In genomic region chr4:65296356-65296967, GRCm38 (mm10) we compare ENCODE assay signal across 16 mouse cellular contexts.
DNase-seq lines count a peak whose midpoint lies in the region; ATAC-seq lines count a peak whose summit lies in the region.
"Had no signal": no experiment of that assay in that cellular context is flagged by ENCODE, and none has a peak within 500 bp of the region (broad histone marks: within the 10 kb centered on the region; RNA-seq: fewer than 3 reads in every experiment).

No protein-coding gene starts in this region.

- peak; percentile 18 for DNase-seq in forebrain, embryonic 10.5 days (ENCODE audit: extremely low spot score, low spot score)
- no peak for DNase-seq in neural tube, embryonic 10.5 days (ENCODE audit: extremely low spot score, low spot score)
- peak; percentile 55 to 57 for DNase-seq in cerebellum, postnatal 36 days
- DNase-seq in layer of hippocampus, postnatal 36 days, result no peak
- no peak for DNase-seq in kidney, postnatal 36 days
- DNase-seq: heart, adult 2 months; lung, postnatal 4 days; spleen, adult 18-20 months; thymus, postnatal 36 days had no signal

- H3K4me1 ChIP-seq in forebrain, embryonic 10.5 days, result peaks cover 48% of the 10 kb centered on the region
- H3K4me1 ChIP-seq in forebrain, embryonic 15.5 days, result peaks cover 13% of the 10 kb centered on the region
- H3K4me1 ChIP-seq in neural tube, embryonic 12.5 days, result peaks cover 12% of the 10 kb centered on the region
- no peaks in the 10 kb centered on the region for H3K4me1 ChIP-seq in midbrain, embryonic 16.5 days (ENCODE audit: control insufficient read depth, insufficient read depth, low read length)
- H3K4me1 ChIP-seq: kidney, embryonic 15.5 days had no signal

- no peaks in the 10 kb centered on the region for H3K9me3 ChIP-seq in forebrain, embryonic 10.5 days
- H3K9me3 ChIP-seq in forebrain, embryonic 15.5 days, result no peaks in the 10 kb centered on the region
- H3K9me3 ChIP-seq in neural tube, embryonic 12.5 days, result no peaks in the 10 kb centered on the region
- H3K9me3 ChIP-seq in midbrain, embryonic 16.5 days (replicated peaks; ENCODE audit: control insufficient read depth, low read length, poor library complexity, severe bottlenecking), result no peaks in the 10 kb centered on the region
- H3K9me3 ChIP-seq: kidney, embryonic 15.5 days had no signal

- ATAC-seq in forebrain, embryonic 15.5 days (replicated peaks), result no peak
- peak; percentile 42; the same call in 1 of the 2 replicates for ATAC-seq in neural tube, embryonic 12.5 days (ENCODE audit: low FRiP score, low read depth)
- ATAC-seq in midbrain, embryonic 16.5 days, result 0 out of 2 replicates have a peak, but pooled peaks have one; percentile 6

- H3K27ac ChIP-seq in forebrain, embryonic 10.5 days, result peak overlapping the region; percentile 81
- H3K27ac ChIP-seq in forebrain, embryonic 15.5 days (replicated peaks), result no peak overlapping the region
- H3K27ac ChIP-seq in neural tube, embryonic 12.5 days, result no peak overlapping the region
- H3K27ac ChIP-seq in midbrain, embryonic 16.5 days (ENCODE audit: low read length), result no peak overlapping the region
- H3K27ac ChIP-seq: heart, adult 2 months; kidney, embryonic 15.5 days; stomach, postnatal 0 days had no signal

- no peak overlapping the region for H3K4me2 ChIP-seq in forebrain, embryonic 15.5 days (replicated peaks)
- no peak overlapping the region for H3K4me2 ChIP-seq in neural tube, embryonic 12.5 days (replicated peaks)
- H3K4me2 ChIP-seq in midbrain, embryonic 16.5 days (ENCODE audit: low read length), result no peak overlapping the region
- H3K4me2 ChIP-seq: kidney, embryonic 15.5 days; liver, embryonic 11.5 days had no signal

- H3K27me3 ChIP-seq in forebrain, embryonic 10.5 days (ENCODE audit: poor library complexity, severe bottlenecking), result peaks cover 92% of the 10 kb centered on the region
- H3K27me3 ChIP-seq in forebrain, embryonic 15.5 days, result no peaks in the 10 kb centered on the region
- no peaks in the 10 kb centered on the region for H3K27me3 ChIP-seq in neural tube, embryonic 12.5 days (replicated peaks)
- H3K27me3 ChIP-seq in midbrain, embryonic 16.5 days (ENCODE audit: control insufficient read depth, insufficient read depth, low read depth, low read length), result peaks cover 3% of the 10 kb centered on the region
- H3K27me3 ChIP-seq: kidney, embryonic 15.5 days had no signal

- peaks cover 5% of the 10 kb centered on the region for H3K36me3 ChIP-seq in forebrain, embryonic 10.5 days (replicated peaks)
- H3K36me3 ChIP-seq in forebrain, embryonic 15.5 days, result no peaks in the 10 kb centered on the region
- H3K36me3 ChIP-seq in neural tube, embryonic 12.5 days, result no peaks in the 10 kb centered on the region
- no peaks in the 10 kb centered on the region for H3K36me3 ChIP-seq in midbrain, embryonic 16.5 days (ENCODE audit: control insufficient read depth, insufficient read depth, low read length)
- H3K36me3 ChIP-seq: kidney, embryonic 15.5 days had no signal

- H3K4me3 ChIP-seq in forebrain, embryonic 10.5 days, result no peak overlapping the region
- H3K4me3 ChIP-seq in forebrain, embryonic 15.5 days, result no peak overlapping the region
- no peak overlapping the region for H3K4me3 ChIP-seq in neural tube, embryonic 12.5 days
- no peak overlapping the region for H3K4me3 ChIP-seq in midbrain, embryonic 16.5 days (ENCODE audit: low read depth, low read length)
- H3K4me3 ChIP-seq: heart, adult 2 months; kidney, embryonic 15.5 days; myocyte had no signal

- no peak overlapping the region for H3K9ac ChIP-seq in forebrain, embryonic 15.5 days (replicated peaks)
- H3K9ac ChIP-seq in neural tube, embryonic 12.5 days, result no peak overlapping the region
- no peak overlapping the region for H3K9ac ChIP-seq in midbrain, embryonic 16.5 days (ENCODE audit: low read depth, low read length)
- H3K9ac ChIP-seq: kidney, embryonic 15.5 days had no signal

- WGBS in forebrain, embryonic 10.5 days, result 29% methylated on average over 7 of the region's 7 CpGs
- 9% methylated on average over 7 of the region's 7 CpGs for whole genome bisulfite sequencing in forebrain, embryonic 15.5 days
- WGBS in neural tube, embryonic 12.5 days, result 30% methylated on average over 7 of the region's 7 CpGs
- WGBS in midbrain, embryonic 16.5 days, result 16% methylated on average over 7 of the region's 7 CpGs

Comparison
In these comparisons a context has a peak if more than half of its experiments do, and no peak if none do; other contexts are left out.
1. DNase-seq: peak in forebrain, embryonic 10.5 days (single experiment) and cerebellum, postnatal 36 days (2 of 2); none in neural tube, embryonic 10.5 days (single experiment), layer of hippocampus, postnatal 36 days (0 of 2) and kidney, postnatal 36 days (0 of 2).